Mouse (Mus musculus): ENCODE data around the gene Fgf4.
"Not testable (repeated sequence)": the region's sequence is repeated elsewhere in the genome, so short reads cannot be mapped to it uniquely, and the experiment has no call there.

Fgf4 gene

GRCm38 (mm10) chr7:144867161-144867560 lies 20.0 kb downstream of the Fgf4 start:
- DNase-seq (ENCODE audit: low read depth), result no peak

GRCm38 (mm10) chr7:144867602-144868001 lies 20.4 kb downstream of the Fgf4 start:
- DNase-seq (ENCODE audit: low read depth), result no peak

- no peak for DNase-seq (ENCODE audit: low read depth)
Observed at GRCm38 (mm10) chr7:144872420-144872819, 25.3 kb downstream of the Fgf4 start.

GRCm38 (mm10) chr7:144873160-144873559 lies 26.0 kb downstream of the Fgf4 start:
- DNase-seq (ENCODE audit: low read depth), result no peak

GRCm38 (mm10) chr7:144874226-144874625 lies 27.1 kb downstream of the Fgf4 start:
- no peak for DNase-seq (ENCODE audit: low read depth)

- no peak for DNase-seq (ENCODE audit: low read depth)
Observed at GRCm38 (mm10) chr7:144878401-144878800, 31.2 kb downstream of the Fgf4 start.

- no peak for DNase-seq (ENCODE audit: low read depth)
Observed at GRCm38 (mm10) chr7:144883106-144883505, 35.9 kb downstream of the Fgf4 start.

GRCm38 (mm10) chr7:144887672-144888071 lies 40.5 kb downstream of the Fgf4 start:
- no peak for DNase-seq (ENCODE audit: low read depth)

- DNase-seq (ENCODE audit: low read depth), result no peak
Observed at GRCm38 (mm10) chr7:144888564-144889299, 41.6 kb downstream of the Fgf4 start.

- DNase-seq (ENCODE audit: low read depth), result not testable (repeated sequence)
Observed at GRCm38 (mm10) chr7:144890661-144891060, 43.5 kb downstream of the Fgf4 start.

GRCm38 (mm10) chr7:144891863-144892262 lies 44.7 kb downstream of the Fgf4 start:
- DNase-seq (ENCODE audit: low read depth), result no peak

- DNase-seq (ENCODE audit: low read depth), result no peak
Observed at GRCm38 (mm10) chr7:144892322-144892721, 45.2 kb downstream of the Fgf4 start.

- peak; percentile 17 for DNase-seq (ENCODE audit: low read depth)
Observed at GRCm38 (mm10) chr7:144894191-144894590, 47.0 kb downstream of the Fgf4 start.

- no peak for DNase-seq (ENCODE audit: low read depth)
Observed at GRCm38 (mm10) chr7:144894706-144895105, 47.5 kb downstream of the Fgf4 start.

GRCm38 (mm10) chr7:144895305-144896111 lies 48.3 kb downstream of the Fgf4 start:
- peak; percentile 60 for DNase-seq (ENCODE audit: low read depth)

- no peak for DNase-seq (ENCODE audit: low read depth)
Observed at GRCm38 (mm10) chr7:144896294-144897218, 49.4 kb downstream of the Fgf4 start, which contains the start of gene Fgf15. Fgf15 (plus strand) TSS chr7:144896531.

GRCm38 (mm10) chr7:144898506-144898905 lies 51.3 kb downstream of the Fgf4 start:
- no peak for DNase-seq (ENCODE audit: low read depth)

GRCm38 (mm10) chr7:144905514-144905913 lies 58.3 kb downstream of the Fgf4 start:
- DNase-seq (ENCODE audit: low read depth), result not testable (repeated sequence)

- peak; percentile 82 for DNase-seq (ENCODE audit: low read depth)
Observed at GRCm38 (mm10) chr7:144906708-144907397, 59.7 kb downstream of the Fgf4 start.

GRCm38 (mm10) chr7:144907793-144908192 lies 60.6 kb downstream of the Fgf4 start:
- DNase-seq (ENCODE audit: low read depth), result peak; percentile 66

GRCm38 (mm10) chr7:144908705-144909104 lies 61.5 kb downstream of the Fgf4 start:
- no peak for DNase-seq (ENCODE audit: low read depth)
